Mouse (Mus musculus): ENCODE measurements around the gene Tcp11. TPM values are rescaled to one million over a fixed set of nuclear protein-coding genes. Genes with fewer than 3 reads are reported as not detected.

The Tcp11 gene
- total and polyA plus RNA-seq, 3 experiments, result 0.50 to 0.82 TPM; not detected in 1

- H3K36me3 ChIP-seq (ENCODE audit: control insufficient read depth in 1 of 2, insufficient read depth in 2 of 2, low read length in 2 of 2), result peaks cover 0 to 14% of the 10 kb centered on the region in 2 experiments; a peak in 2 of 4 replicates
Measured at GRCm38 (mm10) chr17:28033046-28033580, 47.3 kb downstream of the Tcp11 start.

GRCm38 (mm10) chr17:28032219-28032618 is 48.2 kb downstream of the Tcp11 start:
- no peaks in the 10 kb centered on the region for H3K9me3 ChIP-seq (replicated peaks; ENCODE audit: insufficient read depth, low read length)
- peaks cover 15 to 16% of the 10 kb centered on the region in 2 experiments for H3K4me1 ChIP-seq (ENCODE audit: control insufficient read depth in 1 of 2, insufficient read depth in 2 of 2, low read length in 2 of 2)
- H3K27ac ChIP-seq (ENCODE audit: control insufficient read depth, low read depth, low read length), result no peak overlapping the region
- H3K27me3 ChIP-seq (ENCODE audit: control insufficient read depth in 1 of 2, insufficient read depth in 2 of 2, low read length in 2 of 2), result no peaks in the 10 kb centered on the region
- no peak overlapping the region for H3K4me3 ChIP-seq (ENCODE audit: control insufficient read depth in 1 of 2, insufficient read depth in 1 of 2, low read depth in 2 of 2, low read length in 2 of 2)
- H3K79me2 ChIP-seq (ENCODE audit: control insufficient read depth, insufficient read depth, low read length, poor library complexity), result no peaks in the 10 kb centered on the region
- H3K9ac ChIP-seq (ENCODE audit: control insufficient read depth, low read depth, low read length, poor library complexity, severe bottlenecking), result no peak overlapping the region
- peaks cover 0 to 14% of the 10 kb centered on the region in 2 experiments; a peak in 2 of 4 replicates for H3K36me3 ChIP-seq (ENCODE audit: control insufficient read depth in 1 of 2, insufficient read depth in 2 of 2, low read length in 2 of 2)
- DNase-seq (ENCODE audit: low read depth, low spot score), result no peak
- TF ChIP-seq UBTF (IDR thresholded peaks at IDR 0.05; ENCODE audit: borderline replicate concordance, insufficient read depth, low read depth, low read length), result no peak

More at GRCm38 (mm10) chr17:28033046-28033580, 47.3 kb downstream of the Tcp11 start:
- Histone ChIP-seq H3K27ac (ENCODE audit: control insufficient read depth, low read depth, low read length) (no peak overlapping the region), H3K9ac (ENCODE audit: control insufficient read depth, low read depth, low read length, poor library complexity, severe bottlenecking) (no peak overlapping the region), H3K9me3 (replicated peaks; ENCODE audit: insufficient read depth, low read length) (no peaks in the 10 kb centered on the region), H3K79me2 (ENCODE audit: control insufficient read depth, insufficient read depth, low read length, poor library complexity) (no peaks in the 10 kb centered on the region), H3K27me3 (ENCODE audit: control insufficient read depth in 1 of 2, insufficient read depth in 2 of 2, low read length in 2 of 2) (no peaks in the 10 kb centered on the region), H3K4me3 (ENCODE audit: control insufficient read depth in 1 of 2, insufficient read depth in 1 of 2, low read depth in 2 of 2, low read length in 2 of 2) (no peak overlapping the region), H3K4me1 (ENCODE audit: control insufficient read depth in 1 of 2, insufficient read depth in 2 of 2, low read length in 2 of 2) (peaks cover 15 to 16% of the 10 kb centered on the region in 2 experiments)
- no peak for DNase-seq (ENCODE audit: low read depth, low spot score)
- no peak for TF ChIP-seq ZC3H11A (IDR thresholded peaks at IDR 0.05; ENCODE audit: low read depth, low read length)
- TF ChIP-seq TCF12 (IDR thresholded peaks at IDR 0.05; ENCODE audit: low read depth, low read length), result no peak
- no peak for TF ChIP-seq NELFE (IDR thresholded peaks at IDR 0.05; ENCODE audit: low read depth, low read length)
- no peak for TF ChIP-seq MAFK (IDR thresholded peaks at IDR 0.05; ENCODE audit: borderline replicate concordance, low read depth, low read length)
- no peak for TF ChIP-seq POLR2AphosphoS5 (IDR thresholded peaks at IDR 0.05; ENCODE audit: borderline replicate concordance, low read depth, low read length)
- no peak for TF ChIP-seq GABPA (IDR thresholded peaks at IDR 0.05; ENCODE audit: low read depth, low read length)

- H3K27me3 ChIP-seq (ENCODE audit: control insufficient read depth in 1 of 2, insufficient read depth in 2 of 2, low read length in 2 of 2), result no peaks in the 10 kb centered on the region
- TF ChIP-seq MAX (IDR thresholded peaks at IDR 0.05; ENCODE audit: low read length) (0 out of 2 replicates have a peak, but pooled peaks have one; percentile 17), RCOR1 (IDR thresholded peaks at IDR 0.05; ENCODE audit: low read depth, low read length) (peak; percentile 44; the same call in 1 of the 2 replicates), POLR2A (IDR thresholded peaks at IDR 0.05; ENCODE audit: control insufficient read depth in 1 of 2, insufficient read depth in 1 of 2, low read depth in 1 of 2, low read length in 2 of 2, poor library complexity in 1 of 2) (no peak), NRF1 (IDR thresholded peaks at IDR 0.05; ENCODE audit: insufficient read depth, low read depth, low read length, poor library complexity, severe bottlenecking) (no peak), CHD1 (IDR thresholded peaks at IDR 0.05; ENCODE audit: low read depth, low read length) (no peak), EP300 (IDR thresholded peaks at IDR 0.05; ENCODE audit: low read depth in 1 of 2, low read length in 2 of 2) (peak; percentile 54 to 66; a peak in 3 of 4 replicates), GABPA (IDR thresholded peaks at IDR 0.05; ENCODE audit: low read depth, low read length) (no peak), USF1 (IDR thresholded peaks at IDR 0.05; ENCODE audit: low read depth, low read length) (no peak), ETS1 (IDR thresholded peaks at IDR 0.05; ENCODE audit: low read depth, low read length) (peak; percentile 26; the same call in 1 of the 2 replicates), ELF1 (IDR thresholded peaks at IDR 0.05; ENCODE audit: low read depth, low read length) (no peak), ZMIZ1 (IDR thresholded peaks at IDR 0.05; ENCODE audit: low read depth, low read length) (no peak), MXI1 (IDR thresholded peaks at IDR 0.05; ENCODE audit: low read depth, low read length) (no peak; the same call in 1 of the 2 replicates), SIN3A (IDR thresholded peaks at IDR 0.05; ENCODE audit: low read length) (0 out of 2 replicates have a peak, but pooled peaks have one; percentile 22), TCF12 (IDR thresholded peaks at IDR 0.05; ENCODE audit: low read depth, low read length) (peak; percentile 36; the same call in 1 of the 2 replicates), GATA1 (IDR thresholded peaks at IDR 0.05; ENCODE audit: low read depth, low read length) (peak; percentile 74), MYB (IDR thresholded peaks at IDR 0.05; ENCODE audit: low read depth, low read length) (no peak)
- H3K27ac ChIP-seq (ENCODE audit: control insufficient read depth, low read depth, low read length), result no peak overlapping the region; the same call in 1 of the 2 replicates
- DNase-seq (ENCODE audit: low read depth, low spot score), result peak; percentile 64
- no peaks in the 10 kb centered on the region for H3K79me2 ChIP-seq (ENCODE audit: control insufficient read depth, insufficient read depth, low read length, poor library complexity)
- no peak overlapping the region for H3K9ac ChIP-seq (ENCODE audit: control insufficient read depth, low read depth, low read length, poor library complexity, severe bottlenecking)
- H3K9me3 ChIP-seq (replicated peaks; ENCODE audit: insufficient read depth, low read length), result no peaks in the 10 kb centered on the region
- peaks cover 0 to 14% of the 10 kb centered on the region in 2 experiments; a peak in 2 of 4 replicates for H3K36me3 ChIP-seq (ENCODE audit: control insufficient read depth in 1 of 2, insufficient read depth in 2 of 2, low read length in 2 of 2)
- no peak overlapping the region for H3K4me3 ChIP-seq (ENCODE audit: control insufficient read depth in 1 of 2, insufficient read depth in 1 of 2, low read depth in 2 of 2, low read length in 2 of 2)
- peaks cover 15 to 16% of the 10 kb centered on the region in 2 experiments for H3K4me1 ChIP-seq (ENCODE audit: control insufficient read depth in 1 of 2, insufficient read depth in 2 of 2, low read length in 2 of 2)
Measured at GRCm38 (mm10) chr17:28031281-28031941, 49.0 kb downstream of the Tcp11 start.
